Mouse (Mus musculus) CD4-positive, CD25-positive, alpha-beta regulatory T cell, adult 4 months (primary cell): Measurements from ENCODE around the gene Cnpy4. TPM values are rescaled to one million over a fixed set of nuclear protein-coding genes. Genes with fewer than 3 reads are reported as not detected.

Experiments
- ATAC-seq: one replicate; pipeline ENCODE4 v1.8.0; 2017
- polyA plus RNA-seq, 2 experiments: library from polyadenylated mRNA; unstranded; fragments of 100-300 nt; shearing (Covaris generic); gene quantifications; one replicate each; pipeline ENCODE4 v1.2.1; 2017

The Cnpy4 gene
- polyA plus RNA-seq: 10 to 100 TPM; 42.2 to 61.8 TPM

- peak; percentile 76 for ATAC-seq
Observed at GRCm38 (mm10) chr5:138186950-138187638, at the start of gene Cnpy4, which contains the start of gene Taf6. TSS of gene Cnpy4 (plus strand) at chr5:138187485. TSS of gene Taf6 (minus strand) at chr5:138187451.

GRCm38 (mm10) chr5:138137935-138138549 is 49.2 kb upstream of the Cnpy4 start:
- peak; percentile 87 for ATAC-seq

- no peak for ATAC-seq
Observed at GRCm38 (mm10) chr5:138138585-138138984, 48.7 kb upstream of the Cnpy4 start.

GRCm38 (mm10) chr5:138154390-138154789 is 32.9 kb upstream of the Cnpy4 start:
- no peak for ATAC-seq

DNA sequence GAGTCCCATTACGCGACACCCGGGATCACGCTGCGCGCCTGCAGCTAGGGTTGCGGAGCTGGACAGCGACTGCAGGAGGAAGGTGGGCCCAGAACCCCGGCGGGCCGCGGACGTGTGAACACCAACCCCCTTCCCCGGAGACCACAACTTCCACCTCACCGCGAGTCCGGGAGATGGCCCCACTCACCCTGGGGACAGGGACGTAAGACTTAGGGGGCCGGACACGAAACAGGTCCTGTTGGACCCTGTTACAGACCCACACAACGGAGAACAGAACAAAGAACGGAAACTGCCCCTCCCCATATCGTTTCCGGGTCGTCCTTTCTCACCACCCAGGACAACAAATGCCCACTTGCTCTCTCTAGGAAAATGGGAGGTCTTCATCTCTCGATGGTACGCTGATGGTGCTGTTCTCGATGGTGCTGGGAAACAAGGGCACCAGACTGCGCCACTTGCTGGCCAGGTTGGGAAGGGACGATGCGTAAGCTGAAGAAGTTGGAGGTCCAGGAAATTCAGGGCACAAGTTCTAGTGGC is 31.8 kb upstream of the Cnpy4 start, which contains the start of gene Zfp113:
Gene Zfp113 (minus strand): TSS at position 302 of the 534 bp plus-strand sequence.
- ATAC-seq: peak; percentile 98

DNA sequence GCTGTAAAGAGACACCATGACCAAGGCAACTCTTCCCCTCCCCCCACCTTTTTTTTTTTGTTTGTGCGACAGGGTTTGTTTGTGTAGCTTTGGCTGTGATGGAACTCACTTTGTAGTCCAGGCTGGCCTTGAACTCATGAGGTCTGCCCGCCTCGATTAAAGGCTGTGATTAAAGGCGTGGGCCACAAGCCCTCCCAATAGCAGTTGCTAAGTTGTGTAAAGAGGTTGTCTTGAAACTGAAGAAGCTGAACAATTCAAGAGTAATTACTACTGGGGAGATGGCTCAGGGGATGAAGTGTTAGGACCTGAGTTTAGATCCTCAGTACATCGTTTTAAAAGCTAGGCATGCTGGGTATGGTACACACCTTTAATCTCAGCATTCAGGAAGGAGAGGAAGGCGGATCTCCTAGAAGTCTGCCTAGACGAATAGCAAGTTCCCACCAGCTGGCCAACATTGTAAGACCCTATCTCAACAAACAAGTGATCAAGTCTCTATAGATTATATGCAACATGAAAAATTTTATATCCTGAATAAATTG is 27.0 kb upstream of the Cnpy4 start:
- no peak for ATAC-seq

- peak; percentile 97 for ATAC-seq
Observed at GRCm38 (mm10) chr5:138160842-138161665, 26.2 kb upstream of the Cnpy4 start, which contains the start of gene Cops6. TSS of gene Cops6 (plus strand) at chr5:138161071.

- no peak for ATAC-seq
Observed at GRCm38 (mm10) chr5:138163046-138163445, 24.2 kb upstream of the Cnpy4 start.

DNA sequence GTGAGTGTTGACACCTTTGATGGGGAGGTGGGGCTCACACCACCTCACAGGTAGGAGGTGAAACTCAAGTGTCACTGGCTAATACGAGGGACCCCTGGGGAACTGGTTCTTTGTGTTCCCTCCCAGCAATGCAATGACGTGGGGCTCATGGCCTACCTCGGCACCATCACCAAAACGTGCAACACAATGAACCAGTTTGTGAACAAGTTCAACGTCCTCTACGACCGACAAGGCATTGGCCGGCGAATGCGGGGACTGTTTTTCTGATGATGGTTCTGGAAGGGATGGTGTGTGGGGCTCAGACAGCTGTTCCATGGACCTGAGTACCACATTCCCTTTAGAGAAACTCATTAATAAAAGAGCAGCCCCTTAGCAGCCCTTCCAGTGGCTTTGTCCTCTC is 23.7 kb upstream of the Cnpy4 start:
- no peak for ATAC-seq

- no peak for ATAC-seq
Observed at GRCm38 (mm10) chr5:138165594-138165993, 21.7 kb upstream of the Cnpy4 start.

GRCm38 (mm10) chr5:138170936-138171561 is 16.2 kb upstream of the Cnpy4 start:
- peak; percentile 59 for ATAC-seq

DNA sequence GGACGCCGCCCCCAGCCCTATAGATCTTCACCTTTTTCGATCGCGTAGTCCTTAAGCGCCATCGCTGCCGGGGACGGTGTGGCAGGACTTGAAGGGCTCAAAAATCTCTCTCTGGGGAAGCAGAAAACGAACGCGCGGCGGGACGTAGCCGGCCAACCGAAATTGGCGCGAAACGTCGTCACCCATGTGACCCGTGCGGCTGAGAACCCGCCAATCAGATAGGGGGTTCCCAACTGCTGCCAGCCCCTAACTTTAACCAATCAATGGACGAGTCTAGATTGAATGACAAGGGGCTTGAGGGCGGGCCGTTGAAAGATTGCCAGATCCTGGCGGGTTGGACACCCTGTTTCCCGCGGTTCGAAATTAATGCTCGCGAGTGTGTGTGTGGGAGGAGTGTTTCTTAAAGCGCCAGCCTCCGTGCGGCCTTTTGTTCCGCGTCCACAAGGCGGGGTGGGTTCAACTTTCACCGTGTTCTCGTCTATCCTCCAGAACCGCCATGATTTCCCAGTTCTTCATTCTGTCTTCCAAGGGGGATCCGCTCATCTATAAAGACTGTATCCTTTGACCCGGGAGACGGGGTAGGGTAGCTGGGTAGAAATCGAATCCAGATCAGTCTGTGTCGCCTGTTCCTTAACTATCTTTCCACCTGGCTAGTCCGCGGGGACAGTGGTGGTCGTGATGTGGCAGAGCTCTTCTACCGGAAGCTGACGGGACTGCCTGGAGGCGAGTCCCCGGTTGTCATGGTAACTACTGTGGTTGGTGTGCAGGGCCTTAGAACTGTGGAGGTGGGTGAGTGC is 15.4 kb upstream of the Cnpy4 start, which contains the start of the genes Ap4m1 and Mcm7:
Gene Ap4m1 (plus strand): TSS at position 308 of the 797 bp plus-strand sequence.
Gene Mcm7 (minus strand): TSS at position 728 of the 797 bp plus-strand sequence.
- peak; percentile 93 for ATAC-seq

DNA sequence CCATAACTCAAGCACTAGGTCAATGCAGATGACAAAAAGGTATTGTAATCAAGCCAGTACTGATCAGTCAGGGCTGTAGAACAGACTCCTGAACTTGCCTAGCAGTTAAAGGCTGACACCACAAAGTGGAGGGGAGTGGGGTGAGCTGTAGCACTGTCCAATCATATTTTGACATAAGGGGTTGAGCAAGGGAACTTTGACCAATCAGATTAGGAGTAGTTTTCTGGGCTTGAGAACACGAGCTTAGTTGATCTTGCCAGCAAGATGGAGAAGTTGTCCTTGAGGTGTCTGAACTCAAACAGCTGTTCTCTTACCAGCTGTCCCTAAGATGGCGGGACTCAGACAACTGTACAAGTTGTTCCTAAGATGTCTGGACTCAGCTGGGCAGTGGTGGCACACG is 14.1 kb upstream of the Cnpy4 start:
- no peak for ATAC-seq

DNA sequence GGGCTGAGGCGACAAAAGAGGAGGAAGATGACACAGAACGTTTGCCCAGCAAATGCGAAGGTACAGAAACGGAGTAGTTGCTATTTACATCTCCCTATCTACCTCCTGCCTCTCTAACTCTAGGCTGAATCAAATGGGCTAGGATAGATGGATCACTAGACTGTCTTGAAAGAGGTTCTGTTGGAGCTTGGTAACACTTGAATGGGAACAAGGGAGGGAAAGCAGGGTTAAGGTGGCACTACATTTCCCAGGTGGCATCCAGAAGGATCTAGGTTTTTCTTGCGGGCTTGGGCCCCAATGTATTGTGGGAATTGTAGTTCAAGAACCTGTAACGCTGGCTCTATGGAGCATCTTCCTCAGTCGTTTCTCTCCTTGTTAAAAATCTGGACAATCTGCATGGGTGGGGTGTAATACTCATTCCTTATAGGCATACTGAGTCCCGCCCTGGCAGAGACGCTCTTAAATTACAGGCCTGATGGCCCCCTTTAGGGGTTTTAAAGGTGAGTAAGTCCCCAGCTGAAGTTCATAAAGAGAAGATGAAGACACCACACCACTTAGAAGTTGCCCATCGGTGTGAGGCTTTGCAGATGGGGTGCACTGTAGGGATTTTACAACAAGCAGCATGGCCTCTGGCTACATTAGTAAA is 499 bp downstream of the Cnpy4 start:
- ATAC-seq: peak; percentile 86

GRCm38 (mm10) chr5:138193771-138194727 is 6.8 kb downstream of the Cnpy4 start, which contains the start of gene Mblac1:
TSS of gene Mblac1 (plus strand) at chr5:138194314.
- ATAC-seq: peak; percentile 70

GRCm38 (mm10) chr5:138194755-138195345 is 7.6 kb downstream of the Cnpy4 start:
- ATAC-seq: peak; percentile 19

DNA sequence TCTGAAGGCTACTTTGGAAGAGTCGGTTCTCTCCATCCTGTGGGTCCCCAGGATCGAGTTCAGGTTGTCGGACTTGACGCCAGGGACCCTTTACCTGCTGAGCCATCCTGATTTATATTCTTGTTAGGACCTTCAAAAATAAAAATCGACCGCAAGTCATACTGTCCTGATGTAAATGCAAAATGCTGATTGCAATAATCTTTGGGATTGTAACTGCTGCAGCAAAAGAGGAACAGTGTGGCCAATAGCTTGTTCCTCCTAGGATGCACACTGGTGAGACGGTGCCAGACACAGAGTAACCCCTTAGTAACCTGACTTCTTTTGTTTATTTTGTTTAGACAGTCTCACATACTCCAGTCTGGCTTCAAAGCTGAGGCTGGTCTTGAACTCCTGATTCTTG is 8.2 kb downstream of the Cnpy4 start:
- no peak for ATAC-seq

GRCm38 (mm10) chr5:138199576-138199975 is 12.3 kb downstream of the Cnpy4 start:
- ATAC-seq: no peak

GRCm38 (mm10) chr5:138202086-138202485 is 14.8 kb downstream of the Cnpy4 start:
- no peak for ATAC-seq
